Mouse (Mus musculus) myocyte (in vitro differentiated cells): ENCODE data around the gene Med20. TPM values are rescaled to one million over a fixed set of nuclear protein-coding genes. Genes with fewer than 3 reads are reported as not detected.
"Not testable (repeated sequence)": the region's sequence is repeated elsewhere in the genome, so short reads cannot be mapped to it uniquely, and the experiment has no call there.

Experiments used
- H3K27me3 ChIP-seq: one replicate; pipeline ENCODE4 v1.6.1; 2011; ENCODE audit not compliant: control insufficient read depth, insufficient read depth, insufficient read length
- H3K36me3 ChIP-seq: one replicate; pipeline ENCODE4 v1.6.1; 2011; ENCODE audit not compliant: control insufficient read depth, insufficient read depth
- H3K4me2 ChIP-seq: one replicate; pipeline ENCODE4 v1.6.1; 2011; ENCODE audit warnings: low read depth, control low read depth
- H3K4me3 ChIP-seq: one replicate; pipeline ENCODE4 v1.5.1; 2011; ENCODE audit warnings: mild to moderate bottlenecking, control low read depth, moderate library complexity
- H3K79me2 ChIP-seq: one replicate; pipeline ENCODE4 v1.6.1; 2011; ENCODE audit not compliant: control insufficient read depth, insufficient read depth
- H3ac ChIP-seq: one replicate; pipeline ENCODE4 v1.6.1; 2011; ENCODE audit not compliant: control insufficient read depth, insufficient read length
- CEBPB ChIP-seq: IDR thresholded peaks from 2 replicates; pipeline ENCODE4 v1.6.1; 2011; ENCODE audit warnings: mild to moderate bottlenecking, moderate library complexity; ENCODE audit not compliant: poor library complexity, insufficient read depth, severe bottlenecking
- E2F4 ChIP-seq: IDR thresholded peaks from one replicate; pipeline ENCODE4 v1.6.1; 2011; ENCODE audit warnings: mild to moderate bottlenecking, control low read depth, moderate library complexity; ENCODE audit not compliant: insufficient read depth
- MAX ChIP-seq: IDR thresholded peaks from one replicate; pipeline ENCODE4 v1.6.1; 2011; ENCODE audit warnings: low read depth, mild to moderate bottlenecking, control low read depth
- MYOD1 ChIP-seq, 3 experiments: IDR thresholded peaks; one replicate each; pipeline ENCODE4 v1.6.1; 2011; ENCODE audit warnings: control low read depth in 2 of 3, low read depth in 2 of 3, mild to moderate bottlenecking in 2 of 3, moderate library complexity in 1 of 3; ENCODE audit not compliant: insufficient read length in 2 of 3, control insufficient read depth in 1 of 3
- MYOG ChIP-seq, 3 experiments: IDR thresholded peaks; one replicate each; pipeline ENCODE4 v1.6.1; 2011; ENCODE audit warnings: control low read depth in 2 of 3, low read depth in 2 of 3, mild to moderate bottlenecking in 2 of 3; ENCODE audit not compliant: insufficient read length in 2 of 3, control insufficient read depth in 1 of 3, insufficient read depth in 1 of 3
- POLR2A ChIP-seq: IDR thresholded peaks from one replicate; pipeline ENCODE4 v1.6.1; 2011; ENCODE audit warnings: low read depth, mild to moderate bottlenecking, control low read depth, moderate library complexity; ENCODE audit not compliant: insufficient read length
- POLR2AphosphoS2 ChIP-seq: IDR thresholded peaks from one replicate; pipeline ENCODE4 v1.6.1; 2011; ENCODE audit warnings: low read depth, control low read depth; ENCODE audit not compliant: insufficient read length
- REST ChIP-seq: IDR thresholded peaks from one replicate; pipeline ENCODE4 v1.6.1; 2011; ENCODE audit warnings: mild to moderate bottlenecking, control low read depth, moderate library complexity; ENCODE audit not compliant: insufficient read depth, insufficient read length
- SRF ChIP-seq: IDR thresholded peaks from one replicate; pipeline ENCODE4 v1.6.1; 2011; ENCODE audit warnings: low read depth; ENCODE audit not compliant: control insufficient read depth, insufficient read length
- TCF12 ChIP-seq: IDR thresholded peaks from one replicate; pipeline ENCODE4 v1.6.1; 2011; ENCODE audit warnings: mild to moderate bottlenecking, control low read depth; ENCODE audit not compliant: poor library complexity, insufficient read depth, severe bottlenecking
- TCF3 ChIP-seq: IDR thresholded peaks from one replicate; pipeline ENCODE4 v1.6.1; 2011; ENCODE audit warnings: low read depth, control low read depth; ENCODE audit not compliant: insufficient read length
- USF1 ChIP-seq: IDR thresholded peaks from one replicate; pipeline ENCODE4 v1.6.1; 2011; ENCODE audit warnings: low read depth, mild to moderate bottlenecking, control low read depth, moderate library complexity
- polyA plus RNA-seq: library from polyadenylated mRNA; unstranded; fragments of >200 nt; fragmentation: generic; extraction: Trizol; gene quantifications from one replicate; pipeline ENCODE4 v1.2.1, GENCODE M21; 2012; ENCODE audit warnings: missing spikeins

Gene Med20
- polyA plus RNA-seq, 1 experiment: 33.4 TPM

DNA sequence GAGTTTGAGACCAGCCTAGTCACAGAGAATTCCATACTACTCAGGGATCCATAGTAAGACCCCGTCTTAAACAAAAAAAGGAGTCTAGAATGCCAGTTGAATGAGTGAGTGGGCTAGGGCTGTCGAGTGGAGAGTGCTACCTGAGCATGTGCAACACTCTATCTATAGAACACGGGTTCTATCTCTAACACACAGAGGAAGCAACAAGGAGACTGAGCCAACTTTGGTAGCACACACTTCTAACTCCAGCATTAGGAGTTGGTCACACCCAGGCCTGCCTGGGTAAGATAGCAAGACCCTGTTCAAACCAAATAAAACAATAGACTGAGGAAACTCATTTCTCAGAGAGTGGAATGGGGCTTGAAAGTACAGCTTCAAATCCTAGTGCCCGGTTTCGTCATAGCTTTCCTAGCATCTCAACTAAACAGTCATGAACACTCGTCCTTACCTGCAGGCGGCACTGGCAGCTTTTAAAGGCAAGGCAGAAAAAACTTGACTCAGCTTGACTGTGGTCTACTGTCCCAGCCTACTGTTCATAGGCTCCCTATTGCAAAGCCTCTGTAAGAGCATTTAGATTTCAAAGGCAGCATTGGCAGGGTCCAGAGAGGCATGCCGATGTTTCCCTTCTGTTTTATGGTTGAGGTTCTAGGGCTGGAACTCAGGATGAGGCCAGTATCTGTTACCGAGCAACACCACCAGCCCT is 6.4 kb downstream of the Med20 start:
- Histone ChIP-seq H3K36me3 (peaks cover 23% of the 10 kb centered on the region), H3K27me3 (no peaks in the 10 kb centered on the region), H3ac (no peak overlapping the region), H3K4me3 (no peak overlapping the region), H3K79me2 (peaks cover 60% of the 10 kb centered on the region), H3K4me2 (no peak overlapping the region)
- no peak for TF ChIP-seq TCF3

DNA sequence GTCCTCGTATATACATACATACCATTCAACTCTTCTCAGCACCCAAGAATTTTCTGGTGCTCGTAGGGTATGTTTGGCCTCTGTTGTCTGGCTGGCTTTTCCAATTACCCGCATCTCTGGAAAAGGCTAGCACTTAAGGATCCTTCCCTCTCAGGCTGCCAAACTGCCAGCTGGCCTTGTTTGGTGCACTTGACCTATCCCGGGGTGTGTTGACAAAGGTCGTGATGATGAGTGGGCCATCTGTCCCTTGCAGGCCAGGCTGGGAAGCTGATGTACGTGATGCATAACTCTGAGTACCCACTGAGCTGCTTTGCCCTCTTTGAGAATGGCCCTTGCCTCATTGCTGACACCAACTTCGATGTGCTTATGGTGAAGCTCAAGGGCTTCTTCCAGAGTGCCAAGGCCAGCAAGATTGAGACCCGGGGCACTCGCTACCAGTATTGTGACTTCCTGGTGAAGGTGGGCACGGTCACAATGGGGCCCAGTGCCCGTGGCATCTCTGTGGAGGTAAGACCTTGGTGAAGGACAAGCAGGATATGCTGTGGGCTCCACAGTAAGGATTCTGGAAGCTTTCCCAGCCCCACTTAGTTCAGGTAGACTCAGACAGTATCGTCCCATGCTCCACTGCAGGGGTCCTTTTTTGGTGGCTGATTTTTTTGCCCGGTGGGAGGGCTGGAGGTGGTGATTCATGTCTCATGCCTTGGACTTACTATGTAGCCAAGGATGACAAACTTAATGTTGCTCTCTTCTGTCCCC is 7.4 kb downstream of the Med20 start:
- H3K36me3 ChIP-seq: peaks cover 26% of the 10 kb centered on the region

DNA sequence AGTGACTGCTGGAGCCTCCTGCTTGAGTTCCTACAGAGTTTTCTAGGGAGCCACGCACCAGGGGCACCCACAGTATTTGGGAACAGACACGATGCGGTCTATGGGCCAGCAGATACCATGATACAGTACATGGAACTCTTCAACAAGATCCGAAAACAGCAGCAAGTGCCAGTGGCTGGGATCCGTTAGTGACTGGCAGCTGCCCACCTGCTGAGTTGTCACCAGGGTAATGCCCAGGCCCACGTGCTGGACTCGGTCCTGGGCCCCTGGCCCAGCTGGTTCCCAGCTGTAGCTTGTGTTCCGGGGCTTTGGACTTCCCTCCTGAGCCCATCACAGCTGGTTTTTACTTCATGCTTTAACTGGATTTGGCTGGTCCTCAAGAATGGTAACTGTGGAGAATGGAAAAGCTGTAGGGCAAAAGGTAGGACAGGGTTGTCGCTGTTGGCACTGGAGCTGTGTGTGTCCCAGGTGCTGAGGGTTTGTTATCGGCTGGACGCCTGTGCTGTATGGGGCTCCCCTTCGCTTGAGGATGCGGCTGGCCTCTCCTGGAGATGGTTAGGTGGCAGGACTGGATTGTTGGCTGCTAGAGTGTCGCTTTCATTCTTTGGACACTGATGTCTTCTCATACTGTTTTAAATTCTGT is 11.7 kb downstream of the Med20 start:
- Histone ChIP-seq H3K4me2 (no peak overlapping the region), H3K4me3 (no peak overlapping the region), H3K27me3 (no peaks in the 10 kb centered on the region), H3K36me3 (peaks cover 28% of the 10 kb centered on the region), H3ac (no peak overlapping the region), H3K79me2 (peaks cover 8% of the 10 kb centered on the region)
- TF ChIP-seq USF1 (no peak), TCF3 (no peak), REST (no peak), MYOD1 (IDR thresholded peaks at IDR 0.05; ENCODE audit: control insufficient read depth in 1 of 3, insufficient read length in 2 of 3, low read depth in 2 of 3) (no peak), E2F4 (no peak), MYOG (IDR thresholded peaks at IDR 0.05; ENCODE audit: control insufficient read depth in 1 of 3, insufficient read depth in 1 of 3, insufficient read length in 2 of 3, low read depth in 2 of 3) (no peak), CEBPB (no peak), MAX (no peak), SRF (no peak), POLR2A (no peak), POLR2AphosphoS2 (no peak), TCF12 (no peak)

More for the DNA sequence above, 7.4 kb downstream of the Med20 start:
- Histone ChIP-seq H3K4me3 (no peak overlapping the region), H3K4me2 (no peak overlapping the region), H3K79me2 (peaks cover 50% of the 10 kb centered on the region), H3ac (no peak overlapping the region), H3K27me3 (no peaks in the 10 kb centered on the region)
- TF ChIP-seq USF1 (no peak), TCF12 (no peak), REST (no peak), CEBPB (no peak), MYOD1 (IDR thresholded peaks at IDR 0.05; ENCODE audit: control insufficient read depth in 1 of 3, insufficient read length in 2 of 3, low read depth in 2 of 3) (no peak), POLR2AphosphoS2 (no peak), MAX (no peak), SRF (no peak), E2F4 (no peak), TCF3 (no peak), MYOG (IDR thresholded peaks at IDR 0.05; ENCODE audit: control insufficient read depth in 1 of 3, insufficient read depth in 1 of 3, insufficient read length in 2 of 3, low read depth in 2 of 3) (no peak), POLR2A (no peak)

DNA sequence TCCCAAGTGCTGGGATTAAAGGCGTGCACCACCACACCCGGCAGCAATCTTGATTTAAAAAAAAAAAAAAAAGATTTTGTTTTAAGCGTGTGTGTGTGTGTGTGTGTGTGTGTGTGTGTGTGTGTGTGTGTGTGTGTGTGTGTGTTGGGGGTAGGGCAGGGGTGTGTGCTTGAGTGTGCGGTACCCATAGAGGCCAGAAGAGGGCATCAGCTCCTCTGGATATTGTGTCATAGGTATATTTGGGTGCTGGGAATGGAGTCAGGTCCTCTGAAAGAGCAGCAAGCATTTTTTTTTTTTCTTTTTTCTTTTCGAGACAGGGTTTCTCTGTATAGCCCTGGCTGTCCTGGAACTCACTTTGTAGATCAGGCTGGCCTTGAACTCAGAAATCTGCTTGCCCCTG is 13.2 kb downstream of the Med20 start:
- H3K27me3 ChIP-seq, H3K79me2 ChIP-seq, H3ac ChIP-seq, H3K4me2 ChIP-seq, H3K4me3 ChIP-seq: not testable (repeated sequence)
- peaks cover 20% of the 10 kb centered on the region for H3K36me3 ChIP-seq

DNA sequence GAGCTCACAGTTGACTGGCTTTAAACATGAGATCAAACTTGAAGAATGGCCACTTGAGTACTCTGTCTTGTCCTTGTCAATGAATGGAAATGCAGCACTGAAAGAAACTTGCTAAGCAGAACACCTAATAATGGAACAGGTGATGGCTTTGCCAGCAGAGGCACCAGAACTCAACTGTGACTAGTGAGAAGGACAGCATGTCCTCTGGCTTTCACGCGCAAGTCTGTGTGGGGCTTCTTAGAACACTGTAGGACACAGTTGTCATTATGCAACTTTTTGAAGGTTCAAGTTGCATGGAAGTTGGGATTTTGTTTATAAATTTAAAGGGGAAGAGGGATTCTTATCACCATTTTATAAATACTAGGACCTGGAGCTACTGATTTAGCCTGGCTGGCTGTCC is 13.7 kb downstream of the Med20 start:
- no peaks in the 10 kb centered on the region for H3K27me3 ChIP-seq
- H3K36me3 ChIP-seq: peaks cover 20% of the 10 kb centered on the region
- H3K4me3 ChIP-seq: no peak overlapping the region
- no peaks in the 10 kb centered on the region for H3K79me2 ChIP-seq
- no peak overlapping the region for H3K4me2 ChIP-seq
- no peak overlapping the region for H3ac ChIP-seq
- TF ChIP-seq MAX: no peak
- TF ChIP-seq E2F4: no peak
- no peak for TF ChIP-seq POLR2AphosphoS2
- no peak for TF ChIP-seq USF1
- TF ChIP-seq TCF3: no peak
- TF ChIP-seq MYOG (IDR thresholded peaks at IDR 0.05; ENCODE audit: control insufficient read depth in 1 of 3, insufficient read depth in 1 of 3, insufficient read length in 2 of 3, low read depth in 2 of 3): no peak
- no peak for TF ChIP-seq SRF
- no peak for TF ChIP-seq REST
- no peak for TF ChIP-seq CEBPB
- TF ChIP-seq MYOD1 (IDR thresholded peaks at IDR 0.05; ENCODE audit: control insufficient read depth in 1 of 3, insufficient read length in 2 of 3, low read depth in 2 of 3): no peak
- TF ChIP-seq POLR2A: no peak
- no peak for TF ChIP-seq TCF12
